15 mouse cellular contexts compared by ENCODE assay signal in the genomic region with DNA sequence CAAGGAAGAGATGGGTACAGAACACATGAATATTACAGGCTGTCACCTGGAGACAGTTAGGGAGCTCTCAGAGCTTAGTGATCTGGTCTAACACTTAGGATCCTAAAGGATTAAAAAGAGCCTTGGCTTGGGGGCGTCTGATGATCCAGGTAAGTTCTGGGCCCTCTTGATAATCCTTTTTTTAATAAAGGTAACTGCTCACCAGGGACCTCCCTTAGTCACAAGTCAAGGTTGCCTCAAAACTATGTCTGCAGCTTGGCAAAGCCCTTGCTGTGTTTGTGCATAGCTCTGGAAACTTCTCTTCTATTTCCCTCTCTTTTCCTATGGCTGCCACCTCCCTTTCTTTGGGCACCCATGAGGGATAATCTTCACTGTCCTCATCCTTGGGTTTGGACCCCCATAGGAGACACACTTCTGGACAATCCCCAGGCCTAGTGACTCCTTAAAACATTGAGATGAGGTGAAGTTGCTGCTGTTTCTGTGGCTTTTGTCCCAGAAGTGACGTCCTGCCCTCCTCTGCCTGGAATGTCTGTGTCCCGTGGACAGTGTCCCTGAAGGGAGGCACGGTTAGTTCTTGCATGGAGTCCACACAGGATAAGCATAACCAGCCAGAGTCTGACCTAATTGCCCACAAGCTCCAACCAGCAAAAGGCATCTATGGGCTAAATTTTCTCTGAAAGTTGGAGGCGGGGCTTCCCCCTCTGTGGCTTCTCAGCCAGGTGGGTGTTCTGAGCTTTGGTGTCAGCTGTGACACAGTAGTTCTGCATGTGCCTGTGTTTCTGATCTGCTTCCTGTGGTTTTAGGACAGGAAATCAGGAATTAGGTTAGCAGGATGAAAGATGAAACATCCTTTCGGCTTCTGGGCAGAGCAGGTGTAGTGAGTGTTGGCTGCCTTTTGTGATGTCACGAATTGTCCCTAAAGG. TPM values are rescaled to one million over a fixed set of nuclear protein-coding genes. Genes with fewer than 3 reads are reported as not detected.
A peak's percentile ranks its signal among the peaks of the same experiment; 100 is the strongest.
DNase-seq lines count a peak whose midpoint lies in the region; ATAC-seq lines count a peak whose summit lies in the region.
"Had no signal": no experiment of that assay in that cellular context is flagged by ENCODE, and none has a peak within 500 bp of the region (broad histone marks: within the 10 kb centered on the region; RNA-seq: fewer than 3 reads in every experiment).

No protein-coding gene starts in this region.

- H3K27me3 ChIP-seq in embryonic facial prominence, embryonic 13.5 days: peaks cover 3% of the 10 kb centered on the region; the same call in 1 of the 2 replicates
- H3K27me3 ChIP-seq: heart, embryonic 13.5 days; liver, embryonic 12.5 days; stomach, embryonic 15.5 days had no signal

- no peaks in the 10 kb centered on the region for H3K36me3 ChIP-seq in embryonic facial prominence, embryonic 13.5 days
- H3K36me3 ChIP-seq: heart, embryonic 13.5 days; liver, embryonic 12.5 days; midbrain, embryonic 12.5 days; stomach, embryonic 15.5 days had no signal

- DNase-seq in heart, adult 18-20 months: peak; percentile 19
- DNase-seq in heart, postnatal 36 days: no peak
- peak; percentile 56 for DNase-seq in CD4-positive helper T cell, adult 2 months (ENCODE audit: low read depth, low spot score)
- DNase-seq in thymus, adult 18-20 months: peak; percentile 82 to 93
- DNase-seq in cerebellum, adult 9-10 months: no peak
- no peak for DNase-seq in retina, postnatal 1 day
- DNase-seq in adrenal gland, adult 8-10 months: no peak
- DNase-seq: cerebellum, adult 9-11 months had no signal

- no peaks in the 10 kb centered on the region for H3K9me3 ChIP-seq in embryonic facial prominence, embryonic 13.5 days
- H3K9me3 ChIP-seq: heart, embryonic 13.5 days; liver, embryonic 12.5 days; midbrain, embryonic 12.5 days; stomach, embryonic 15.5 days had no signal

- H3K27ac ChIP-seq in embryonic facial prominence, embryonic 13.5 days: no peak overlapping the region
- H3K27ac ChIP-seq: heart, embryonic 13.5 days; hindbrain, postnatal 0 days; liver, embryonic 12.5 days; midbrain, embryonic 12.5 days had no signal

- ATAC-seq in embryonic facial prominence, embryonic 13.5 days (ENCODE audit: insufficient number of reproducible peaks, insufficient read depth, low FRiP score, low TSS enrichment, low read depth): no peak
- ATAC-seq: hindbrain, postnatal 0 days; liver, embryonic 12.5 days; lung, postnatal 0 days had no signal

- intact Hi-C loops in heart, postnatal 36 days (cut with DNase I): no loop called here

- WGBS in embryonic facial prominence, embryonic 13.5 days: 32% methylated on average over 7 of the region's 7 CpGs

- 0 out of 2 replicates have a peak overlapping the region, but pooled peaks have one; percentile 12 for H3K9ac ChIP-seq in embryonic facial prominence, embryonic 13.5 days
- H3K9ac ChIP-seq: liver, embryonic 12.5 days; midbrain, embryonic 12.5 days; stomach, embryonic 15.5 days had no signal

- H3K4me2 ChIP-seq in embryonic facial prominence, embryonic 13.5 days: no peak overlapping the region
- H3K4me2 ChIP-seq: liver, embryonic 12.5 days; midbrain, embryonic 12.5 days; stomach, embryonic 15.5 days had no signal

- H3K4me3 ChIP-seq in embryonic facial prominence, embryonic 13.5 days: no peak overlapping the region
- H3K4me3 ChIP-seq: heart, embryonic 13.5 days; liver, embryonic 12.5 days; midbrain, embryonic 12.5 days; stomach, embryonic 15.5 days had no signal

- peaks cover 25% of the 10 kb centered on the region for H3K4me1 ChIP-seq in embryonic facial prominence, embryonic 13.5 days
- H3K4me1 ChIP-seq: midbrain, embryonic 12.5 days had no signal

RNA-seq across cellular contexts. Expression of a gene that starts 43.7 kb away (rescaled TPM):
- total RNA-seq in heart, adult 18-20 months (2021): 10 to 100 TPM in 1 of 2 experiments, 1 to 10 TPM in 1; 8.8 to 10.5 TPM
- 10 to 100 TPM; 15.3 to 20.8 TPM for total RNA-seq in heart, postnatal 36 days (2021)
- polyA plus RNA-seq in embryonic facial prominence, embryonic 13.5 days (2015; fragmentation: Nextera tagmentation; extraction: Ambion mirVana): 0.48 and 0.93 TPM in 2 replicates
- total RNA-seq in adrenal gland, adult 8-10 months (2022): 10 to 100 TPM in 2 of 4 experiments, 1 to 10 TPM in 2; 2.7 to 16.1 (median 9.2) TPM

Comparison
In these comparisons a context has a peak if more than half of its experiments do, and no peak if none do; other contexts are left out.
1. DNase-seq: peak in heart, adult 18-20 months (2 of 2), CD4-positive helper T cell, adult 2 months (single experiment) and thymus, adult 18-20 months (2 of 2); none in heart, postnatal 36 days (0 of 2), cerebellum, adult 9-10 months (single experiment), retina, postnatal 1 day (single experiment) and adrenal gland, adult 8-10 months (single experiment).